Mouse (Mus musculus): ENCODE measurements around the gene Best1. TPM values are rescaled to one million over a fixed set of nuclear protein-coding genes. Genes with fewer than 3 reads are reported as not detected.

Best1 gene
- not detected for polyA plus RNA-seq (2017; shearing (Covaris generic))

DNA sequence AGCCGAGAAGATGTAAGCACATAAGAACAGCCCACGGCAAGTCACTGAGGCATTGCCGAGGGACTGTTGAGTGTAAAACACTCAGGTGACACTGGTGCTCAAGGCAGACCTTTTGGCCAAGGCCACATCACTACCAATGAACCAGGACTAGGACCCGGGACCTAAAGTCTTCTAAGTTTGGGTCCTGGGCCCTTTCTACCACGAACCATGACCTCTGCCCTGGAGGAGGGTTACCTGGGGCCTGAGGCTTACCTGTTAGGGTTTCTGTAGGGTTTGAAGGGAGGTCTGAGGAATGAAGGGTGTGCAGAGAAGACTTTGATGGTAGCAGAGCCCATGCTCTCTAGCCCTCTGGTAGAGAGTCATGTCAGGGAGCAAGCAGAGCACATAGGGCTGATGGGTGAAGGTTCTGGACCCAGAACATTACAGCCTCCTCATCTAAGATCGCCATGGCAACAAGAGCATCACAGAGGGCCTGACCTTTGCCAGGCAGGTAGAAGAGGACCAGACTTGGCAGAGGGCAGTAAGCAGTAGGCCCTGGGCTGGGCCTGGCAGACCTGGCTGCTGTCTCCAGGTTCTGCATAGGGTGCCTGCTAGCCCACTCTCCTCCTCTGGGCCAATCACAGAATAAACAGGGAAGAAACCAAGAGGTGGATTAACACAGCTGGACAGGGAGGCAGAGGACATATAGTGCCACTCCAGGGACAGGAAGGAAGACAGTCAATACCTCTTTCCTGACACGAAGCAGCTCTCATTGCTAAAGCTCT, at the start of gene Best1, which contains the start of gene Rab3il1:
TSS of gene Best1 (minus strand) at position 428 of the 764 bp plus-strand sequence.
TSS of gene Rab3il1 (plus strand) at position 464 of the 764 bp plus-strand sequence.
- no peak for ATAC-seq

DNA sequence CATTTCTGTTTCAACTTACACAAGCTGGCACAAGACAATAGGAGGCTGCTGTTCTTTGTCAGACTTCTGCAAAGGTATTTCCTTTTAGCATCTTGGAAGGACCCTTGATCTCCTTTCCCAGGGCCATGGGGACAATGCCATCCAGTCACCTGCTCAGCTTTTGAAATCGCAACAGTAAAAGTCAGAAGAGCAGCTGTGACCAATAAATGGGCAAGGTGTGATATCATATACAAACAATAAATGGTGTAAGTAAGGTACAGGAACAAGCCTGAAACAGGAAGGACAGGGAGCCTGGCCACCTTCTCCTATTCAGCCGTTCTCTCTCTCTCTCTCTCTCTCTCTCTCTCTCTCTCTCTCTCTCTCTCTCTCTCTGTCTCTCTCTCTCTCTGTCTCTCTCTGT, 49.0 kb upstream of the Best1 start:
- no peak for ATAC-seq

DNA sequence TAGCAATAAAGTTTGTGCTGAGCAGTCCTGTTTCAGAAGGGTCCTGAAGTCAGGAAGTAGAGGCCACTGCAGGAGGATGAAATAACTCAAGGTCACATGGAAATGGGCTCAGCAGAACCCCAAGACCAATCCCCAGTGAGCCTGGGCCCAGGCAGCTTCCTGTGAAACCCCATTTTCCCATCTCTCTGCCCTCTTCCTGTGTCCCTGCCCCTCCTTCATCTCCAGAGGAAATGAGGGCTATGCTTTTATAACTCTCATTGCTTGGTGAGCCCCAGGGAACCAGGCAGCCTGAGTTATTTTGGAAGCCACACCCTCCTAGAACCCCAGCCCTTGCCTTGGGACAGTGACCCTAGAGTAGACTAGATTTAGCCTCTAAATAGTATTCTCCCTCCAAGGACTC, 48.1 kb upstream of the Best1 start:
- ATAC-seq: no peak

DNA sequence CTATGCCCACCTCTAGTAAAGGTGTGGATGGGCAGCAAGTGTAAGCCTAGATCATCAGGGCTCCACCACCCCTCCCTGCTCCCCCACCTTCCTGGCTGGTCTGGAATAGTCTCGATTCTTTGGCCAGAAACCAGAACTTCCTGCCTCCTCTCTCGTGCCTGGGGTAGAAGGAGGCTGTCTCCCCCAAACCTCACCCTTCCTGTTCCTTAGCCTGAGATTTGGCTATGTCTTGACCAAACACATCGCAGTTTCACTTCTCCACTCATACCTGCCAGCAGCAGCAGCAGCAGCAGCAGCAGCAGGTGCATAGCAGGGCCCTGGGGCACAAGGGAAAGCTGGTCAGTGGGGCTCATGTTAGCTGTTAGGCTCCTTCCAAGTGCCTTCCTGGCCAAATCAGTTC, 45.5 kb upstream of the Best1 start:
- no peak for ATAC-seq

DNA sequence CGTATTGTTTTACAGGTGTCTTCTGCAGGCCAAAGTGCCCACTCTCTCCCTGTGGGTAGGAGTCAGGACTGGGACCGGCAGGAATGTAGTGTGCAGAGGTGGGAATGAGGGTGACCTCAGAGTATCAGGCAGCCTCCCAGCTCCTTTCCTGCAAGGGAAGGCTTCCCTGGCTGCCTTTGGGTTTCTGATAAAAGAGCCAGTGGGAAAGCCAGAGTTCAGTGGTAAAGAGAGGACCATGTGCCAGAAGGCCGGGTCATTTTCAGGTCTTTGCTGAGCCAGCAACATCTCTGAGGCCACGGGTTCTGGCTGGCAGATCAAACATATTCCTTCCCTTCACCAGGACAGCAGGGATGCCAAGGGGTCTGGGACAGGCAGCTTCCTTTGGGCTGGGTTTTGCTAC, 44.9 kb upstream of the Best1 start:
- ATAC-seq: no peak

DNA sequence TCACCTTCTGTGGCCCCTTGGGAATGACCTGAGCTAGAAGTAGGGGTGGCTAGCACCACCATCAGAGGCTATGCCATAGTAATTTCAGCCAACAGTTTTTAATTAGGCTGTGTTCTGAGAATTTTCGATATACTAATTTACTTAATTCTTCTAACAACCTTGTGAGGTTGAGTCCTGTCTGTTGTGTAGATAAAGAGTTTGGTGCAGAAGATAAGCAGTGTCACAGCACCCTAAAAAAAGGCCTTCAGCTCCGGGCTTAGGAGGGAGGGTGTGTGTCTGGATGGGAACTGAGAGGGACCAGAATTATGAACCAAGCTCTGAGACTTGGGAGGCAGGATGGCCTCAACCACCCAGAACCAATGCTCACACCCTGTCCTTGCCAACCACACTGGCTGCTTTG, 44.3 kb upstream of the Best1 start:
- no peak for ATAC-seq

DNA sequence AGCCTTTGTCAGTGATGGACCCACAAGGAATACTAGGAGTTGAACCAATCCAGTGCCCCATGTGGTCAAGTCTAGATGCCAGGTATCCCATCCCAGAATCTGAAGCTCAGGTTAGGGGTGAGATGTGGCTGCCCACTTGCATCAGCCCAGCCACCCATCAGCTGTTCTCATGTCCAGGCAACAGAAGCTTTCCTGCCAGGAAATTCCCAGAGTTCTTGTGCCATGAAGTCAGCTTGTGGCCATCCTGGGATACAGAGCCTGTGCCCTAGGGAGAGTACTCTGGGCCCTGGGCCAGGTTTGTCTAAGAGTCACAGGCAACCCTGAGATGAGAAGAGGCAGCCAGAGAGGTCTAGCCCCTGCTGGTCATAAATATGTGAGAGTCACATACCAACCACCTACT, 42.2 kb upstream of the Best1 start:
- ATAC-seq: no peak

DNA sequence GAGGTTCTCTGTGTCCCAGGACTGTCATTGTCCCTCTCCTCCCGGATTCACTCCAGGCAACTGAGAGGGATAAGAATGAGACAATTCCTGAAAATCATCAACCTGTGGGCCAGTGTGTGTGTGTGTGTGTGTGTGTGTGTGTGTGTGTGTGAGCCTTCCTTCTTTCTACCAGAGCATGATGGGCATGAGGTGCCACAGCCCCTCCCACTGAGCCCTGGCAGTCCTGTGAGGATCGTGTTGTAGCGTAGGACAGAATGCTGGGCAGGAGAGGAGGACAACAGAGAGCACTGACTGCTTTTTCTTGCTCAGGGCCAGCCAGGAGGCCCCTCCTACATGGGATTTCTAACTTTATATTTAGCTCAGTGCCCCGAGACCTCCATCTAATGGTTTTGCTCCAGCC, 41.4 kb upstream of the Best1 start:
- no peak for ATAC-seq

DNA sequence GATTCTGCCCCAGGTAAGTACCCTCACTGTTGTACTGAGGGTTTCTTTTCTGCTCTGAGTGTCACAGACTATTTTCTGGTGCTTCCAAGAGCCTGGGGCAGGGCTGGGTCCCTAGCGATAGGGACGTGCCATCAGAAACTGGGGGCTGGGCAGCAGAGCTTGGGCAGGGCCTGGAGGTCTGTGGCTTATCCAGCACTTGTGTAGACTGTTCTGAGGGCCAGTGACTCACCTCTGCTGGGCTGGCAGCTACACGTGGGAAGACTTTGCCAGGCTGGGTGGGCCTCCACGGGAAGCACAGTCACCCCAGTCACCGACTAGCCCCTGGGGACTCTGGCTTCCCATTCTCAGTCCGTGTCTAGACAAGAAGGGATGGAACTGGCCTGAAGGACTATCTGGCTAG, 40.8 kb upstream of the Best1 start:
- ATAC-seq: no peak

DNA sequence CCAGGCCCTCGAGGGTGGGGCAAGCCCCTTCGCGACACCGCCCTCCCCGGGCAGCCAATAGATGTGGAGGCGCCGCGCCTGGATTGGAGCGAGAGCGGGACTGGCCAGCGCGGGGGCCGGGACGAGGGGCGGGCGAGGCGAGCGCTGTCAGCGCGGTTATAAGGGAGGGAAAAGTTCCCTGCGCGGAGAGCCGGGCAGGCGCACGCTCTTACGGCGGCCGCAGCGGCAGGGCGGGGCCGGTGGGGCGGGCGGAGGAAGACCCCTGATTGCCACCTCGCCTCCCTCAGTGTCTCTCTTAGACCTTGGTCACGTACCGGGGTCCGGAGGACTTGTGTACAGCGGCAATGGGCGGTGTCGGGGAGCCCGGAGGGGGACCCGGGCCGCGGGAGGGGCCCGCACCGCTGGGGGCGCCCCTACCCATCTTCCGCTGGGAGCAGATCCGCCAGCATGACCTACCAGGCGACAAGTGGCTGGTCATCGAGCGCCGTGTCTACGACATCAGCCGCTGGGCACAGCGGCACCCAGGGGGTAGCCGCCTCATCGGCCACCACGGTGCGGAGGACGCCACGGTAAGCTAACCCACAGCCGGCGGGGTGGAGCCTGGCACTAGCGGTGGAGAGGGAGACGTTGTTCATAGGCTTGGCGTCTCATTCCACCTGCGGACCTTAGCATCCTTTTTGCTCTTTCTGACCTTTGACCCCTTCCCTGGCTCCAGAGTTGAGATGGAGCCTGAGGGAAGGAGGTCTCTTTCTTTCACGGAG, 40.1 kb upstream of the Best1 start, which contains the start of gene Fads3:
TSS of gene Fads3 (plus strand) at position 182 of the 761 bp plus-strand sequence.
- no peak for ATAC-seq

DNA sequence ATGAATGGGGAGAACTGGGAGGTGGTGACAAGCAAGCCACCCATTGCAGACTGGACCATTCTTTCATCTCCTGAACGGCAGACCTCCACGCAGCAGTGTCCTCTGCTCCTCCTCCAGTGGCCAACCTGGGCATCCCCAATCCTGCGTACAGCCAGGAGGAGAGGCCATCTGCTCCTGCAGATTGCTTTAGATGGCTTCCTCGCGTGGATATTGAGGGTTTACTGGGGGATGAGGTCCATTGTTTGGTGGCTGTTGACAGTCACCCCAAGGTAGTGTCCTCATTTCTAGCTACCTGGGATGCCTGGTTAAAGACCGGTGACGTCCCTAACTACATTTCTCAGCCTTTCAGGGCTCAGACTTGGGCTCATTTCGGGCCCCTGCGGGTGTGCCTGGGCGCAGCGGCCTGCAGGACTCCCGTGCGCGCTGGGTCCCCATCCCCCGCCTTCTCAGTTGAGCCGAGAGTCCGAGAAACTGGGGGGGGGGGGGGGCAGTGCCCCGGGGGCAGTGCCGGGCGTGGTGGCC, 39.5 kb upstream of the Best1 start:
- ATAC-seq: no peak

DNA sequence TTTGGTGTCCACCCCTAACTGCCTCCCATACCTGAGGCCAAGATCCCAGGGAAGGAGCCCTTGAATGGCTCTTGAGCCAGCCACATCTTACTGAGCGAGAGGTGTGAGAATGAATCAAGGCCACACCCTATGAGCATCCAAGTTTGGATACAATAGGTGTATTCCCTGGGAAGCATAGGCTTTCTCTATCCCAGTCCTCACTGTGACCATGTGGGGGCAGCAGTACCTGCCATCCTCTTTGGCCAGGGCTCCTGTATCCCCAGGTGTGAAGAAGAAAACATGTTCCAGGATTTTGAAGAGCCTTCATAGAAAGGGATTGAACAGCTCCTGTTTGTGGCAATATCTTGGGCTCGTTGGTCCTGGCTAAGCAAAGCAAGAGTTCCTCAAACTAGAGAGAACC, 38.2 kb upstream of the Best1 start:
- no peak for ATAC-seq

DNA sequence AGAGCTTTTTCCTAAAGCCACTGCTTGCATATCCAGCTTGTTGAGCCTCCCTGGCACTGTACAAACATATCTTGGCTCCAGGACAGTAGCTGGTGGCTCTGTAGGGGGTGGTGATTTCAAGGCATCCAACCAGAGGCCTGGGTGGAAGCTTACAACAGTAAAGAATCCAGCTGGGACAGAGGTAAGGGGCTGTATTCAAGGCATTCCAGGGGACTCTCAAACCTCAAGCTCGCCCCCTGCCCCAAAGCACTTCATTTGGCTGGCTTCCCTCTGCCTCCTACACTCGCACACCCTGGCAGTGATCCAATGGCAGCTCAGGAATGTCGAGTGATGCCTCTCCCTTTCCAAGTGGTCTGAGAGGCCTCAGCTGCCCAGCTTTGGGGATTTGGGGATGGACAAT, 37.5 kb upstream of the Best1 start:
- ATAC-seq: no peak

DNA sequence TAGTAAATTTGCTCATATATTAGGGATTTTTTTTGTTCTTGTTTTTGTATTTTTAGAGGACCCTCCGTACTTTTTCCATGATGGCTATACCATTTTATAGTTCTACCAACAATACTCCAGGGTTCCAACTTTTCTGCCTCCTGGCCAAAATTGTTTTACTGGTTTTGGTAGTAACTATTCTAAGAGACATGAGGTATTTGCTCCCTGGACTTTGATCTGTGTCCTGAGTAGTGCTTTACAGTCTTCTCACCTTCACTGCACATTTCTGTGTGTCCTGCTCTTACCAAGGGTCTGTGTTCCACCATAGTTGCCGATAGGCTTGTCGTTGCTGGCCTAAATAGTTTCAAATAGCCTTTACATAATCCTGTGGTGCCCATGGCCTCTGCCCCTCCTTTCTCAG, 36.9 kb upstream of the Best1 start:
- no peak for ATAC-seq

DNA sequence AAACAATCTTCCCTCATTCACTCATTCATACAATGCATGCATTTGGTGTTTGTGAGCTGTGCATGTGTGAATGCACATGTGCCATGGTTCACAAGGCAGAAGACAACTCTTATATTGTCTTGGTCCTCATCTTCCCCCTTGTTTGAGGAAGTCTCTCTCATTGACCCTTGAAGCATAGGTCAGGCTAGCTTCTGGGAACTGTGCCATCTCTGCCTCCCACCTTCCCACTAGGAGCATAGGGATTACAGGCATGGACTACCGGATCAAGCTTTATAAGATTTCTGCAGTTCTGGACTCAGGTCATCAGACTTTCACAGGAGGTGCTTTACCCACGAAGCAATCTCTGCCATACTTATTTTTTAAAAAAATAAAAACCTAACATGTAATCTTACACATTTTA, 36.1 kb upstream of the Best1 start:
- no peak for ATAC-seq

DNA sequence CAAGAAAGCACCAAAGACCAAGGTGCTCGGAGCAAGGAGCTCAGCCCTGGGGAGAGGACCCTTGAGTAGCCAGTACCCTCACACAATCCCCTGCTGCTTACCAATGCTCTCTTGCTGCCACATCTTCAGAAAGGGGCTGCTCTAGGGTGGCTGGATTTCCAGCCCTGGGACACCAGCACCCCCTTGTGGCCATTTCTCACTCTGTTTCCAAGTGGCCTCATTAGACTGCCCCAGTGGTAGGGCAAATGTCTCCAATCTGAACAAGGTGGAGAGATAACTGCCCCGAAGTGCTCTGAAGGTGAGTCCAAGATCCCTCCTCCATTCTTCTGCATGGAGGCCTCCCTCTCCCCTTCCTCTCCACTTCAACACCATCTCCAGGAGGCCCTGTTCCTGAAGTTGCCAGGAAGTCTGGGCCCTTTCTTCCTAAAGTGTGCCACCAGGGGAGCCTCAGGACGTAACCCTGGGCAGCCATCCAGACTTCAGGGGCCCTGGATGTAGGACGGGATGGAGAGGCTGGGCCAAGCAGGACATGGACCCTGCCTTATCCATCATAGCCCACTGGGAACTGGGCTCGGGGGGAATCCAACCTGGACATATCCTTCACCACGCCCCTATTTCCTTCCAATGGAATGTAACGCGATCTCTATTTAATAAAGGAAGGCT, 33.5 kb upstream of the Best1 start:
- ATAC-seq: no peak

DNA sequence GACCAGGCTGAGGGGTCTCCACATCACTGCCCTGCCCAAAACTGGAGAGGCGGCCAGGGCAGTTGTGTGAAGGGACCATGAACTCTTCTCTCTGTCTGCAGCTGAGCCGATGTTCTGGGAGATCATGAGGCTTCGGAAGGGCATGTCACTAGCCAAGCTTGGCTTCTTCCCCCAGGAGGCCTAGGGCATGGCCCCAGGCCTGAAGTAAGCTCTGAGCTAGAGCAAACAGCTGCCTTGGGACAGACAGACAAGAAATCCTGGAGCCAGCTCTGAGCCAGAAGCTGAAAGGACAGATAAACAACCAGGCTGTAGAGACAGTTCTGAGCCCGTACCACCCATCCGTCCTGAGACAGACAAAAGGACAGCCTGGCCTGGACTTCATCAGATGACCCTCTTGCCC, 32.9 kb upstream of the Best1 start:
- ATAC-seq: no peak

DNA sequence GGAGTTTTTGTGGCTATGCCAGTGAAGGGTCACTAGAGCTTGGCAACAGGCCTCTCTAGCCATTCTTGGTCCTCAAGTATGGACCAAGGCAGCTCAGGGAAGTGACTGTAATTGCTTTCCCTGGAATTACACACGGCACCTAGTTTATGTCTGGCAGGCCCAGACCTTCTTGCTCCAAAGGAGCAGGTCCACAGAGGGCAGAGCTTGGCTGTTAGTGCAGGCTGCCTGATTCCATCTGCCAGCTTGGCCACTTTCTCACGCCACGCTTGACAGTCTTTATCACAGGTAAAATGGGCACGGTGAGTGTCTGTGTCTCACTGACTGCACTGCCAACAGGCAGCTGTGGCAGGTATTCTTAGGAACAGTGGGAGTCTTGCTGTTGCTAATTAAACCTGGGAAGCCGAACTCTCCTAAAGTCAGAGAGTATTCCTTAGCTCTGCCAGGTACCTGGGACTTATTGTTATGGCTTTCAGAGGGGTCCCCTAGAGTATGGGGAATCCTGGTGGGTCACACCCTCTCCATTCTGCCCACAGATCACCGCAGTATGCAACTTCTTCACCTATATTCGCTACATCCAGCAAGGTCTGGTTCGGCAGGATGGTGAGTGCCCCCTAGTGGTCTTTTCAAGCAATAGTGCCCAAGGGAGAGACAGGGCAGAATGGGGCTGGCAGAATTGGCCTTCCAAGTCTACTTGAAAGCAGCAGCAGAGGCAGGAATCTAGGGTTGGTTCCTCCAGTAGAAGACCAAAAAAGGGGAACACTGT, 32.0 kb upstream of the Best1 start:
- no peak for ATAC-seq

DNA sequence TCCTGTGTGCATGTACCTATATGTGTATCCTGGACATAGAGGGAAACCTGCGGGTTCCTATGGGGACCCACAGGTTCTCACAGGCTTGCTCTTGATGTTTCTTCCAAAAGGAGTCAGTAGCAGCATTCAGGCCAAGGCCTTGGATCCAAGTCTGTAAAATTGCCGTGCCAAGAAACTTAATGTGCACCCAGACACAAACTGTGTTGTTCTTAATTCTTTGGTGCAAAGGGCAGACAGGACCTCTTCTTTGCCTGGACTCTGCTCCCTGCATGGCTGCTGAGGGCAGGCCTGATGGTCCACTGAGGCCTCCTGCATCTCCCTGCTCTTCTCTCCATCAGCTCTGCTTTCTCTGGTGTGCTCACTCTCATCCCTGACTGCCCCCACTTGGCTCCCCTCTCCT, 28.3 kb upstream of the Best1 start:
- ATAC-seq: no peak

DNA sequence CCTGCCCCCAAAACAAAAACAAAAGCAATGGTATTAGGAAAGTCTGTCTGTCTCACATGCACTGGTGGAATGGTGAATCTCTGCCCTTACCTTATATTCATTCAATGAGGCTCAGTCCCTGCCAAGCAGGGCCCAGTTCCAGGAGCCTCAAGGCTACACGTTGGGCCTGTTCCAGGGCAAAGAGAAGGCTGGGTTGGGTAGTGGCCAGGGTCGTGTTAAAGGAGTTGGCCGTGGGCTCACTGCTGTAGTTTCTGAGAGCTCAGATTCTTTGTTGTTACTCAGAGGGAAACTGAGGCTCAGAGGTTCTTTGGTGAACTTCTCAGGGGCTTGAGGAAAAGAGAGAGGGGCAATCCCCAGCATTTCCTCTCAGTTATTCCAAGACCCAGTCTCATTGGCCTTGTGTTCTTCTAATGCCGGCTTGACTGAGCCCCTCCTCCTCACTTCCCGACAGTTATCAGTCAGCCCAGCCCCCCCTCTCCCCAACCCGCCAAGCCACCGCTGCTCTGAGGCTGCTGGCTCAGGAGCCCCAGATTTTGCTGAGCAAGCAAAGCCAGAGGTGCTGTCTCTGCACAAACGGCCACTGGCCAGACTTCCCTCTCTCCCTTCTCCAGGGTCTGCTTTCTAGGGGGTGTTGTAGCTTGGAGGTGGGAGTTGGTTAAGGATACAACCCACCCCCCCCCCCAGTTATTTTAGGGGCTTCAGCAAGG, 23.9 kb upstream of the Best1 start:
- ATAC-seq: no peak

DNA sequence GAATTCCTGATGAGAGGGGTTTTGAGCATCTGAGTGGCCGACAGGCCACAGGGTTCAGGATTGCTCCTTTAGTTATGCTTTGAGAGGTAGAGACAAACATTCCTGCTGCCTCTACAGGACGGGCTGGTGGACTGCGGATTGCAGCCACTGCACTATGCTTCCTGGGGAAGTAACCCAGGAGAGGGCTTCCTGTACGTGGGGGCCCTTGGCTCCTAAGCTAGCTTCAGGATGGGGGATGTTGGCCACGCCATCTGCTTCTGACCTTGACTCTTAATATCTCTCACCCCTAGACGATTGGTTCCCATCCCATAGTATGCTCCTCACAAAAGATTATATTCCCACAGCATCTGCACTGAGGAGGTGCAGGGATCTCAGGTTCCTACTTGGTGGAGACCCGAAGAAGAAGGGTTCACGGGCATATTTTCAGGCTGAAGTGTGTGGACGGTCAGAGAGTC, 21.9 kb upstream of the Best1 start:
- ATAC-seq: no peak
